Mouse (Mus musculus) cerebellum, adult (tissue): ENCODE data around the gene Lgi2.

Source experiments
- ATAC-seq: cut with Nextera tagmentation; 2 replicates; pipeline ENCODE4 v1.9.2; 2017; ENCODE audit warnings: mild to moderate bottlenecking, moderate library complexity, mixed read lengths; ENCODE audit not compliant: insufficient number of reproducible peaks, low FRiP score, low TSS enrichment

Lgi2 gene

GRCm38 (mm10) chr5:52565813-52566531, at the start of gene Lgi2:
Gene Lgi2, minus strand, starts transcription at chr5:52566462.
- ATAC-seq: peak; percentile 54

- ATAC-seq: no peak
Observed at GRCm38 (mm10) chr5:52615421-52615820, 49.2 kb upstream of the Lgi2 start.

- ATAC-seq: no peak
Observed at GRCm38 (mm10) chr5:52614686-52615085, 48.4 kb upstream of the Lgi2 start.

GRCm38 (mm10) chr5:52612776-52613175, 46.5 kb upstream of the Lgi2 start:
- no peak for ATAC-seq

GRCm38 (mm10) chr5:52611315-52611895, 45.1 kb upstream of the Lgi2 start:
- no peak for ATAC-seq

- no peak for ATAC-seq
Observed at GRCm38 (mm10) chr5:52610306-52610705, 44.0 kb upstream of the Lgi2 start.

- ATAC-seq: no peak
Observed at GRCm38 (mm10) chr5:52609672-52610071, 43.4 kb upstream of the Lgi2 start.

GRCm38 (mm10) chr5:52604582-52605041, 38.4 kb upstream of the Lgi2 start:
- no peak for ATAC-seq

- ATAC-seq: no peak
Observed at GRCm38 (mm10) chr5:52590612-52591011, 24.4 kb upstream of the Lgi2 start.

GRCm38 (mm10) chr5:52588650-52589049, 22.4 kb upstream of the Lgi2 start:
- ATAC-seq: no peak

GRCm38 (mm10) chr5:52587291-52587733, 21.1 kb upstream of the Lgi2 start:
- ATAC-seq: no peak

- no peak for ATAC-seq
Observed at GRCm38 (mm10) chr5:52572572-52572971, 6.3 kb upstream of the Lgi2 start.

- ATAC-seq: no peak
Observed at GRCm38 (mm10) chr5:52570746-52571145, 4.5 kb upstream of the Lgi2 start.

GRCm38 (mm10) chr5:52565214-52565812, 949 bp downstream of the Lgi2 start:
- ATAC-seq: peak; percentile 42; the same call in 1 of the 2 replicates

- ATAC-seq: no peak
Observed at GRCm38 (mm10) chr5:52564351-52564750, 1.9 kb downstream of the Lgi2 start.

GRCm38 (mm10) chr5:52560240-52560639, 6.0 kb downstream of the Lgi2 start:
- ATAC-seq: no peak

GRCm38 (mm10) chr5:52555526-52555925, 10.7 kb downstream of the Lgi2 start:
- ATAC-seq: no peak

- no peak for ATAC-seq
Observed at GRCm38 (mm10) chr5:52551318-52551632, 15.0 kb downstream of the Lgi2 start.

- ATAC-seq: no peak
Observed at GRCm38 (mm10) chr5:52550613-52551317, 15.5 kb downstream of the Lgi2 start.

- no peak for ATAC-seq
Observed at GRCm38 (mm10) chr5:52546950-52547349, 19.3 kb downstream of the Lgi2 start.

- no peak for ATAC-seq
Observed at GRCm38 (mm10) chr5:52543770-52544169, 22.5 kb downstream of the Lgi2 start.
